Mouse (Mus musculus): ENCODE measurements around the gene Rnaseh2c. TPM values are rescaled to one million over a fixed set of nuclear protein-coding genes. Genes with fewer than 3 reads are reported as not detected.

Rnaseh2c gene
- total RNA-seq, 1 experiment: 99.5 TPM

GRCm38 (mm10) chr19:5561252-5561790, 40.4 kb upstream of the Rnaseh2c start:
- TF ChIP-seq CHD2 (IDR thresholded peaks at IDR 0.05; ENCODE audit: low read depth, low read length) (no peak), ZC3H11A (IDR thresholded peaks at IDR 0.05; ENCODE audit: borderline replicate concordance, low read depth, low read length) (no peak), HCFC1 (IDR thresholded peaks at IDR 0.05; ENCODE audit: borderline replicate concordance, insufficient read depth, low read length) (no peak), MAFK (IDR thresholded peaks at IDR 0.05; ENCODE audit: insufficient read depth, low read depth, low read length) (no peak), ZNF384 (IDR thresholded peaks at IDR 0.05; ENCODE audit: low read depth, low read length) (no peak)
- no peak overlapping the region for H3K27ac ChIP-seq (ENCODE audit: insufficient read depth, low read depth, low read length, poor library complexity, severe bottlenecking)
- in situ Hi-C loops (cut with MboI; ENCODE audit: low sequenced_read_pairs in 2 of 2, unreplicated experiment in 2 of 2): no loop called here
- no peaks in the 10 kb centered on the region for H3K9me3 ChIP-seq (ENCODE audit: control insufficient read depth, insufficient read depth, low read depth, low read length)
- no peaks in the 10 kb centered on the region for H3K36me3 ChIP-seq (ENCODE audit: control insufficient read depth, insufficient read depth, low read length, poor library complexity, severe bottlenecking)
- peak overlapping the region; percentile 54 to 59 for H3K4me3 ChIP-seq (ENCODE audit: insufficient read depth in 1 of 2, low read depth in 1 of 2, low read length in 2 of 2, poor library complexity in 1 of 2, severe bottlenecking in 1 of 2)
- H3K4me1 ChIP-seq (ENCODE audit: control insufficient read depth in 2 of 2, insufficient read depth in 2 of 2, low read length in 2 of 2, poor library complexity in 1 of 2): peaks cover 0 to 12% of the 10 kb centered on the region in 2 experiments; a peak in 2 of 4 replicates
- H3K9ac ChIP-seq (ENCODE audit: insufficient read depth, low read depth, low read length, poor library complexity, severe bottlenecking): 0 out of 2 replicates have a peak overlapping the region, but pooled peaks have one; percentile 18
- no peak for DNase-seq (ENCODE audit: low read depth, low spot score)

GRCm38 (mm10) chr19:5561886-5562285, 39.8 kb upstream of the Rnaseh2c start:
- H3K36me3 ChIP-seq (ENCODE audit: control insufficient read depth, insufficient read depth, low read length, poor library complexity, severe bottlenecking): no peaks in the 10 kb centered on the region
- no peak overlapping the region for H3K4me3 ChIP-seq (ENCODE audit: insufficient read depth in 1 of 2, low read depth in 1 of 2, low read length in 2 of 2, poor library complexity in 1 of 2, severe bottlenecking in 1 of 2)
- peaks cover 0 to 13% of the 10 kb centered on the region in 2 experiments; a peak in 2 of 4 replicates for H3K4me1 ChIP-seq (ENCODE audit: control insufficient read depth in 2 of 2, insufficient read depth in 2 of 2, low read length in 2 of 2, poor library complexity in 1 of 2)
- no peak overlapping the region for H3K27ac ChIP-seq (ENCODE audit: insufficient read depth, low read depth, low read length, poor library complexity, severe bottlenecking)
- TF ChIP-seq ZC3H11A (IDR thresholded peaks at IDR 0.05; ENCODE audit: borderline replicate concordance, low read depth, low read length): no peak
- TF ChIP-seq CHD2 (IDR thresholded peaks at IDR 0.05; ENCODE audit: low read depth, low read length): no peak
- no peak for TF ChIP-seq MAFK (IDR thresholded peaks at IDR 0.05; ENCODE audit: insufficient read depth, low read depth, low read length)
- TF ChIP-seq ZNF384 (IDR thresholded peaks at IDR 0.05; ENCODE audit: low read depth, low read length): no peak
- no peak for TF ChIP-seq HCFC1 (IDR thresholded peaks at IDR 0.05; ENCODE audit: borderline replicate concordance, insufficient read depth, low read length)
- H3K9ac ChIP-seq (ENCODE audit: insufficient read depth, low read depth, low read length, poor library complexity, severe bottlenecking): no peak overlapping the region
- in situ Hi-C loops (cut with MboI; ENCODE audit: low sequenced_read_pairs in 2 of 2, unreplicated experiment in 2 of 2): no loop called here
- no peak for DNase-seq (ENCODE audit: low read depth, low spot score)
- no peaks in the 10 kb centered on the region for H3K9me3 ChIP-seq (ENCODE audit: control insufficient read depth, insufficient read depth, low read depth, low read length)

- Histone ChIP-seq H3K36me3 (ENCODE audit: control insufficient read depth, insufficient read depth, low read length, poor library complexity, severe bottlenecking) (no peaks in the 10 kb centered on the region), H3K4me3 (ENCODE audit: insufficient read depth in 1 of 2, low read depth in 1 of 2, low read length in 2 of 2, poor library complexity in 1 of 2, severe bottlenecking in 1 of 2) (no peak overlapping the region), H3K27ac (ENCODE audit: insufficient read depth, low read depth, low read length, poor library complexity, severe bottlenecking) (no peak overlapping the region), H3K9me3 (ENCODE audit: control insufficient read depth, insufficient read depth, low read depth, low read length) (no peaks in the 10 kb centered on the region), H3K4me1 (ENCODE audit: control insufficient read depth in 2 of 2, insufficient read depth in 2 of 2, low read length in 2 of 2, poor library complexity in 1 of 2) (peaks cover 0 to 13% of the 10 kb centered on the region in 2 experiments; a peak in 2 of 4 replicates), H3K9ac (ENCODE audit: insufficient read depth, low read depth, low read length, poor library complexity, severe bottlenecking) (no peak overlapping the region)
- in situ Hi-C loops (cut with MboI; ENCODE audit: low sequenced_read_pairs in 2 of 2, unreplicated experiment in 2 of 2): no loop called here
- no peak for DNase-seq (ENCODE audit: low read depth, low spot score)
- no peak for TF ChIP-seq MAFK (IDR thresholded peaks at IDR 0.05; ENCODE audit: insufficient read depth, low read depth, low read length)
- TF ChIP-seq CHD2 (IDR thresholded peaks at IDR 0.05; ENCODE audit: low read depth, low read length): no peak
- no peak for TF ChIP-seq HCFC1 (IDR thresholded peaks at IDR 0.05; ENCODE audit: borderline replicate concordance, insufficient read depth, low read length)
- no peak for TF ChIP-seq ZNF384 (IDR thresholded peaks at IDR 0.05; ENCODE audit: low read depth, low read length)
- TF ChIP-seq ZC3H11A (IDR thresholded peaks at IDR 0.05; ENCODE audit: borderline replicate concordance, low read depth, low read length): no peak
These were observed 38.9 kb upstream of the Rnaseh2c start for GRCm38 (mm10) chr19:5562776-5563175.

GRCm38 (mm10) chr19:5566316-5566715, 35.4 kb upstream of the Rnaseh2c start:
- Histone ChIP-seq H3K4me1 (ENCODE audit: control insufficient read depth in 2 of 2, insufficient read depth in 2 of 2, low read length in 2 of 2, poor library complexity in 1 of 2) (peaks cover 0 to 8% of the 10 kb centered on the region in 2 experiments; a peak in 2 of 4 replicates), H3K36me3 (ENCODE audit: control insufficient read depth, insufficient read depth, low read length, poor library complexity, severe bottlenecking) (peaks cover 3% of the 10 kb centered on the region; the same call in 1 of the 2 replicates), H3K4me3 (ENCODE audit: insufficient read depth in 1 of 2, low read depth in 1 of 2, low read length in 2 of 2, poor library complexity in 1 of 2, severe bottlenecking in 1 of 2) (no peak overlapping the region; a peak in 1 of 4 replicates), H3K9ac (ENCODE audit: insufficient read depth, low read depth, low read length, poor library complexity, severe bottlenecking) (no peak overlapping the region), H3K27ac (ENCODE audit: insufficient read depth, low read depth, low read length, poor library complexity, severe bottlenecking) (no peak overlapping the region), H3K9me3 (ENCODE audit: control insufficient read depth, insufficient read depth, low read depth, low read length) (no peaks in the 10 kb centered on the region)
- in situ Hi-C loops (cut with MboI; ENCODE audit: low sequenced_read_pairs in 2 of 2, unreplicated experiment in 2 of 2): no loop called here
- TF ChIP-seq HCFC1 (IDR thresholded peaks at IDR 0.05; ENCODE audit: borderline replicate concordance, insufficient read depth, low read length) (no peak), MAFK (IDR thresholded peaks at IDR 0.05; ENCODE audit: insufficient read depth, low read depth, low read length) (no peak), ZC3H11A (IDR thresholded peaks at IDR 0.05; ENCODE audit: borderline replicate concordance, low read depth, low read length) (no peak), CHD2 (IDR thresholded peaks at IDR 0.05; ENCODE audit: low read depth, low read length) (no peak), ZNF384 (IDR thresholded peaks at IDR 0.05; ENCODE audit: low read depth, low read length) (no peak)
- DNase-seq (ENCODE audit: low read depth, low spot score): no peak
